Mouse (Mus musculus) liver, embryonic 11.5 days (tissue): ENCODE data around the gene Psmc3ip. TPM values are rescaled to one million over a fixed set of nuclear protein-coding genes. Genes with fewer than 3 reads are reported as not detected.

ENCODE experiments used
- ATAC-seq: fragments of 200-750 bp; cut with Nextera tagmentation; replicated peaks from 2 replicates; pipeline ENCODE4 v1.8.0; 2017; ENCODE audit warnings: moderate number of reproducible peaks, mild to moderate bottlenecking, moderate TSS enrichment, moderate library complexity; ENCODE audit not compliant: low FRiP score
- DNase-seq: peaks from one replicate; pipeline ENCODE4 v3.0.0-alpha.2; 2017; ENCODE audit warnings: low spot score
- H3K27ac ChIP-seq: fragments of 300-500 bp; sonication (generic); 2 replicates; pipeline ENCODE4 v1.5.1; 2014; ENCODE audit warnings: mild to moderate bottlenecking, low read depth, low read length, control low read depth
- H3K27me3 ChIP-seq: fragments of 300-500 bp; sonication (generic); replicated peaks from 2 replicates; pipeline ENCODE4 v1.6.1; 2014; ENCODE audit warnings: low read length, mixed read lengths; ENCODE audit not compliant: control insufficient read depth, insufficient read depth
- H3K36me3 ChIP-seq: fragments of 300-500 bp; sonication (generic); 2 replicates; pipeline ENCODE4 v1.6.1; 2014; ENCODE audit warnings: mild to moderate bottlenecking, low read length, moderate library complexity, mixed read lengths; ENCODE audit not compliant: control insufficient read depth, insufficient read depth
- H3K4me1 ChIP-seq: fragments of 300-500 bp; sonication (generic); replicated peaks from 2 replicates; pipeline ENCODE4 v1.6.1; 2014; ENCODE audit warnings: low read length, mixed read lengths; ENCODE audit not compliant: control insufficient read depth, insufficient read depth
- H3K4me2 ChIP-seq: fragments of 300-500 bp; sonication (generic); 2 replicates; pipeline ENCODE4 v1.6.1; 2014; ENCODE audit warnings: mild to moderate bottlenecking, control low read depth, moderate library complexity
- H3K4me3 ChIP-seq: fragments of 300-500 bp; sonication (generic); 2 replicates; pipeline ENCODE4 v1.5.1; 2014; ENCODE audit warnings: low read depth, low read length, control low read depth
- H3K9ac ChIP-seq: fragments of 300-500 bp; sonication (generic); 2 replicates; pipeline ENCODE4 v1.6.1; 2014; ENCODE audit warnings: low read depth, low read length, control low read depth
- H3K9me3 ChIP-seq: fragments of 300-500 bp; sonication (generic); 2 replicates; pipeline ENCODE4 v1.6.1; 2016; ENCODE audit warnings: low read length, inconsistent platforms, mixed read lengths; ENCODE audit not compliant: control insufficient read depth
- WGBS: fragments of 180-500 bp; shearing (Covaris S2); extraction: QIAGEN DNeasy Blood & Tissue Kit; methylation state at CpG from one replicate; pipeline ENCODE4 v1.1.7; 2014; 5-methylcytosine and 5-hydroxymethylcytosine counted together
- polyA plus RNA-seq: library from polyadenylated mRNA; unstranded; fragments of >200 nt; fragmentation: Nextera tagmentation; extraction: Ambion mirVana; gene quantifications from 2 replicates; pipeline ENCODE4 v1.2.1, GENCODE M21; 2014

The Psmc3ip gene
- 40.7 and 42.8 TPM in 2 replicates for polyA plus RNA-seq

DNA sequence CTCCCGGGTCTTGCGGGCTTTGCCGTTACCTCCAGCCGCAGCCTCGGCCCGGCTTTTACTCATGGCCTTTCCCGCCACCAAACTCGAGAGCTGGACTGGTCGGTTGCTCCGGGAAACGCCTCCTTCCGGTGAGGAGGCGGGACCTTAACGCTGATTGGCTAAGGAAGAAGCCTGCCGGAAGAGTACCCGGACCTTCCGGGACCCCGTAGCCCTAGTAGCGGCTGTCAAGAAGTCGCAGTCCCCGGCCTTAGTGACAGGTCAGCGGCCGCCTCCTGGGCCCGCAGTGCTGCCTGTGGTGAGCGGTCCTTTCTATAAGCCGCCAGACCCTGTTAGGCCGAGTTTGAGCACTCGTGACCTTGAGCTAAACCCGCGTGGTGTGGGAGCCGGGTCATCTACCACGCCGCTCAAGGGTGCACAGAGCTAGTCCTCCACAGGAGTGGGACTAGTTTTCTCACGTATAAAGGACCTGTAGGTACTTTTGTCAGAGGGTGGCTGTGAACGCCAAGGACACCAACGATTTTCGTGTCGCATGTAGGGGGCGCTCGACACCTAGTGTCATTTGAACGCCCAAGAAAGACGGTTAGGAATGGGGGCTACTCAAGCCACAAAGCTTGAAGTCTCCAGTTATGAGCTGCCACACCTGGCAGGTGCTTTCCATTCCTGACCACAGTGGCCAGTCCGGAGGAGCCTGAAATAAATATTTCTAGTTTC, at the start of gene Psmc3ip:
TSS of gene Psmc3ip (minus strand) at position 123 of the 711 bp plus-strand sequence.
- H3K27me3 ChIP-seq: no peaks in the 10 kb centered on the region
- peak within 1 kb of the TSS; percentile 86 for H3K27ac ChIP-seq
- no peaks in the 10 kb centered on the region for H3K9me3 ChIP-seq
- peaks cover 8% of the 10 kb centered on the region for H3K4me1 ChIP-seq
- WGBS: under 1% methylated on average over 43 of the region's 43 CpGs
- ATAC-seq (peak; percentile 97), DNase-seq (peak; percentile 92)
- peak within 1 kb of the TSS; percentile 62 for H3K4me3 ChIP-seq
- peak within 1 kb of the TSS; percentile 82 for H3K9ac ChIP-seq
- peaks cover 53% of the 10 kb centered on the region for H3K36me3 ChIP-seq
- peak within 1 kb of the TSS; percentile 96 for H3K4me2 ChIP-seq

DNA sequence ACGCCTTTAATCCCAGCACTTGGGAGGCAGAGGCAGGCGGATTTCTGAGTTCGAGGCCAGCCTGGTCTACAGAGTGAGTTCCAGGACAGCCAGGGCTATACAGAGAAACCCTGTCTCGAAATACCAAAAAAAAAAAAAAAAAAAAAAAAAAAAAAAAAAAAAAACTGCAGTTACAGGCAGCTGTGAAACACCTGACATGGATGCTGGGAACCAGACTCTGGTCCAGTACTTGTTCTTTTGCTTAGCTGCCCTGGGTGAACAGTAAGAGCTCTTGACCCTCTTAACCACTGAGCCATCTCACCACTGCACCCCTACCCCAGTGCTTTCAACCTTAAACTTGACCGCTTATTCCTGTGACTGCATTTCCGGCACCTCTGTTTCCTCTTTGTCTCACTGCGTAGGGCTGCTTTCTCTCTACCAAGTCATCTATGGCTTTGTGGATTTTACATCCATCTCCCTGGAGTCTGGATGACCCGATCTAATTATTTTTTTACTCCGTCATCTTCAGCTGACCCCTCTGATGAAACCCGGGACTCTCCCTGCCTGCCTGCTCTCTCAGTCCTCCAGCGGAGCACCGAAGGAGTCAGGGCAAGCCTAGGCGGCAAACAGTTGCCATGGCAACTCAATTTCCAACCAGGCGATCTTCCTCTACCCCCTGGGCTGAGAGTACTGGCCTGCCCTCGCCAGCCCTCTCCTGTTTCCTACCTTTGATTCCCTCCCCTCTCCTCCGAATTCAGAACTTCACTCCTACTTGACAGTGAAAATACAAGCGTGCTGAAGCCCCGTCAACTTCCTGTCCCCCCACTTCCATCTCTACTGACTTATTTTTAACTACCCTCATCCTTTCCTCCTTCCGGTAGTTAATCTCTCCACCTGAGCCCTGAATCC, 48.3 kb upstream of the Psmc3ip start:
- H3K4me1 ChIP-seq: peaks cover 2% of the 10 kb centered on the region; the same call in 1 of the 2 replicates
- DNase-seq: no peak
- no peaks in the 10 kb centered on the region for H3K9me3 ChIP-seq
- H3K27me3 ChIP-seq: peaks cover 37% of the 10 kb centered on the region
- no peak overlapping the region for H3K27ac ChIP-seq
- no peak for ATAC-seq
- H3K36me3 ChIP-seq: no peaks in the 10 kb centered on the region
- 15% methylated on average over 18 of the region's 19 CpGs for WGBS
- peak overlapping the region; percentile 31; the same call in 1 of the 2 replicates for H3K9ac ChIP-seq
- H3K4me3 ChIP-seq: peak overlapping the region; percentile 34; the same call in 1 of the 2 replicates
- H3K4me2 ChIP-seq: peak overlapping the region; percentile 63

DNA sequence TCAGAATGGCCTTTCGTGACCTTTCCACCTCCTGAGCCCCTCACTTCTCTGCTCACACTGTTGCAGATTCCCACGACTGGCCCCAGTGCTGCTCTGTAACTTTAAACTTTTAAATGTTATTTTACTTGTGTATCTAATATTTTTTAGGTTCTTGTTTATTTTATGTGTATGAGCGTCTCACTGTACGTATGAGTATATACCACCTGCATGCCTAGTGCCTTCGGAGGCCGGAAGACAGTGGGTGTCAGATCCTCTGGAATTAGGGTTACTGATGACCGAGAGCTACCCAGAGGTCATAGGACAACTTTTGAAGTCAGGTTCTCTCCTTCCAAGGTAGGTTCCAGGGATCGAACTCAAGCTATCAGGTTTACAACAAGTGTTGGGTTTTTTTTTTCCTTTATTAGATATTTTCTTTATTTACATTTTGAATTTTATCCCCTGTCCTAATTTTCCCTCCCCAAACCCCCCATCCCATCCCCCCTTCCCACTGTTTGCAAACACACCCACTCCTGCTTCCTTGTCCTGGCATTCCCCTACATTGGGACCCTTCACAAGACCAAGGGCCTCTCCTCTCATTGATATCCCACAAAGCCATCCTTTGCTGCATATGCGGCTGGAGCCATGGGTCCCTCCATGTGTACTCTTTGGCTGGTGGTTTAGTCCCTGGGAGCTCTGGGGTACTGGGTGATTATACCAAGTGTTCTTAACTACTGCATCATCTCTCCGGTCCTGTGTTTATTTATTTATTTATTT, 47.2 kb upstream of the Psmc3ip start:
- no peaks in the 10 kb centered on the region for H3K36me3 ChIP-seq

DNA sequence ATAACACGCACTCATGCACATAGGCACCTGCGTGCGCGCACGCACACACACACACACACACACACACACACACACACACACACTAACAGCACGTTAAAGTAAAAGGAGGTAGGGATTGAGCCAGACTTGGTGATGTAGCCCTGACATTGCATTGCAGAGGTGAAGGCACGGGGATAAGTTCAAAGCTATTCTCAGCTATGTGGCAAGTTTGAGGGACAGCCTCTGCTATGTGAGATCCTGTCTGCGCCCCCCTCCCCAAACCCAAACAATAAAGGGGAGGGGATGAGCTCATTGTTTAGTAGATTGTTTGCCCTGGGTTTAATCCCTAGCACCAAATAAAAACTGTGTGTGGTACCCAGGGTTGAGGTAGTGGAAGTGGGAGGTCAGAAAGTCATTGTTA, 45.9 kb upstream of the Psmc3ip start:
- no peak overlapping the region for H3K4me3 ChIP-seq
- WGBS: 77% methylated on average over 8 of the region's 8 CpGs

More for the DNA sequence above, 47.2 kb upstream of the Psmc3ip start:
- Histone ChIP-seq H3K4me3 (no peak overlapping the region), H3K27ac (no peak overlapping the region), H3K9ac (no peak overlapping the region), H3K4me1 (peaks cover 2% of the 10 kb centered on the region; the same call in 1 of the 2 replicates), H3K27me3 (peaks cover 40% of the 10 kb centered on the region), H3K4me2 (no peak overlapping the region), H3K9me3 (no peaks in the 10 kb centered on the region)
- DNase-seq (no peak), ATAC-seq (no peak)
- 86% methylated on average over 10 of the region's 10 CpGs for WGBS

DNA sequence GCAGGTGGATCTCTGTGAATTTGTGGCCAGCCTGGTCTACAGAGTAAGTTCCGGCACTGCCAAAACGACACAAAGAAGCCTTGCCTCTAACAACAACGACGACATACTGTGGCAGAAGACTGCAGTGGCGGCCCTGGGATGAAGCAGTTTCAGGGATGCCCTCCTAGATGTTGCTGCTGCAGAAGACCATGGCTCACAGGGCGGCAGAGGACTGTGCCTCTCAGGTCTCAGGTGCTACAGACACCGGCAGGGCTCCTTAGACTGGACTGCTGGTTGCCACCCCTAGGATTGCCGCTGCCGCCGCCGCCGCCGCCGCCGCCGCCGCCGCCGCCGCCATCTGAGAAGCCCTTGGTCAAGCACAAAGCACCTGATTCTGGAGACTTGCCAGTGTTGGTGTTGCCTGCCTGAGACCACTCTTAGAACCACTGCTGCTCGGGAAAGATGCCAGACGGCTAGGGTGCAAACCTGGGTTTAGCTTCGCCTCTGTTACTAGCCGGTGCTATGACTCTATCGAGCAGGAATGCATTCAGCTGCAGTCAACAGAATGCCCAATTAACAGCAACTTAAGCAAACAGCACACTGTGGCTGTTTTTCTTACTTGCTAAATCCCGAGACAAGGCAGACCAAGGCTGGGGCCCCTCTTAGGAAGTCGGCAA, 45.1 kb upstream of the Psmc3ip start:
- Histone ChIP-seq H3K9me3 (no peaks in the 10 kb centered on the region), H3K9ac (no peak overlapping the region), H3K4me3 (peak overlapping the region; percentile 20; the same call in 1 of the 2 replicates), H3K27me3 (peaks cover 40% of the 10 kb centered on the region), H3K4me1 (peaks cover 2% of the 10 kb centered on the region; the same call in 1 of the 2 replicates), H3K36me3 (no peaks in the 10 kb centered on the region), H3K4me2 (peak overlapping the region; percentile 64), H3K27ac (no peak overlapping the region)
- ATAC-seq (no peak), DNase-seq (no peak)
- 33% methylated on average over 27 of the region's 27 CpGs for WGBS

More for the DNA sequence above, 45.9 kb upstream of the Psmc3ip start:
- no peak overlapping the region for H3K4me2 ChIP-seq
- no peaks in the 10 kb centered on the region for H3K9me3 ChIP-seq
- no peak for DNase-seq
- H3K9ac ChIP-seq: no peak overlapping the region
- H3K27me3 ChIP-seq: peaks cover 40% of the 10 kb centered on the region
- no peak overlapping the region for H3K27ac ChIP-seq
- no peak for ATAC-seq
- H3K4me1 ChIP-seq: peaks cover 2% of the 10 kb centered on the region; the same call in 1 of the 2 replicates
- H3K36me3 ChIP-seq: no peaks in the 10 kb centered on the region

DNA sequence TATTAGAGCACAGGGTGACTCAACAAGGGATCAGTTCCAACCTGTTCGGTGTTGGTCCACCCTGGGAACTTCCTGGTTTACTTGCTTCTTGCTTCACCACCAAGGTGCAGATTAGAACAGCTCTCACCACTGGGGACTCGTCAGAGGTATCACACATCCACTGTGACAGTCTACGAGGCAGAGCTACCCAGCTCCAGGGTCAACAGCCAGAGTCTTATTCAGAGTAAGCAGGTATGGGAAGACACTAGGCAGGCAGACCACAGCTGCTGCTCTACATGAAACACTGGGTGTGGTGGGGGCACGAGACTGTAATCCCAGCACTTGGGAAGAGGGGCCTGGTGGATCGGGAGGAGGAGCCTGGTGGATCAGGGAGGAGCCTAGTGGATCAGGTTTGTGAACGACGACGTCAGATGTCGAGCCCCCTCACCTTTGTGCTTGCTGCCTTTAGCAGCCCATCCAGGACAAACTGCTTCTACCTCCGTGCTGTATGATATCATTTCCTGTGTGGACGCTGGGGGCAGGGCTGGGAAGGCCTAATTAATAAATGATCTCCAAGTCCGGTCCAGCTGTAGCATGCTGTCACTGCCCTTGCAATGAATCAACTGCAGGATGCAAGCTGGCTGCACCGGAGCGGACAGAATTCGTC, 43.4 kb upstream of the Psmc3ip start:
- Histone ChIP-seq H3K4me2 (peak overlapping the region; percentile 45), H3K4me1 (peaks cover 2% of the 10 kb centered on the region; the same call in 1 of the 2 replicates), H3K4me3 (0 out of 2 replicates have a peak overlapping the region, but pooled peaks have one; percentile 10), H3K9me3 (no peaks in the 10 kb centered on the region), H3K9ac (no peak overlapping the region), H3K27me3 (peaks cover 39% of the 10 kb centered on the region), H3K27ac (no peak overlapping the region), H3K36me3 (no peaks in the 10 kb centered on the region)
- 25% methylated on average over 15 of the region's 15 CpGs for WGBS
- ATAC-seq (no peak), DNase-seq (no peak)

DNA sequence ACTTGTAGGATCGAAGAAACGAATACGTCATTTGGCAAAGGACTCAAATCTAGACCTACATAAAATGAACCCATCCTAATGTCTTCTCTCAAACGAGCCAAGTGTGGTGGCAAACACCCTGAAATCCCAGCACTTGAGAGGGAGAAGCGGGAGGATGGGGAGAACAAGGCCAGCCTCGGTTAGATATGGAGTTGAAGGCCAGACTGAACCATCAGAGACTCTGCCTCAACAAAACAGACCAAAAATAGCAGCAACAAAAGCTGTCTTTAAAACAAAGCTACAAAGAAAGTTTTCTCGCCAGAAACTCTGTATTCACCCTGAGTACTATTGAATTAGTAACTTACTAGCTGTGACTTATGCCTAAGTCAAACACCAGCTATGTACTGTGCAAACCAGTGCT, 41.8 kb upstream of the Psmc3ip start:
- 78% methylated on average over 7 of the region's 7 CpGs for WGBS
- H3K4me1 ChIP-seq: no peaks in the 10 kb centered on the region; the same call in 1 of the 2 replicates
- H3K27me3 ChIP-seq: peaks cover 33% of the 10 kb centered on the region
- H3K4me3 ChIP-seq: no peak overlapping the region
- no peak overlapping the region for H3K27ac ChIP-seq
- no peaks in the 10 kb centered on the region for H3K36me3 ChIP-seq
- H3K4me2 ChIP-seq: no peak overlapping the region
- no peak for DNase-seq
- ATAC-seq: no peak
- H3K9ac ChIP-seq: no peak overlapping the region
- H3K9me3 ChIP-seq: no peaks in the 10 kb centered on the region
